Mouse (Mus musculus): ENCODE results near the gene Bcr. TPM values are rescaled to one million over a fixed set of nuclear protein-coding genes. Genes with fewer than 3 reads are reported as not detected.

The Bcr gene
- polyA plus RNA-seq, 1 experiment from 2014 or later = 16.5 TPM

- H3K4me2 ChIP-seq = no peak overlapping the region
- 63% methylated on average over 11 of the region's 11 CpGs for WGBS
- ATAC-seq (ENCODE audit: low FRiP score, low read depth) = no peak
- H3K9me3 ChIP-seq = no peaks in the 10 kb centered on the region
- no peaks in the 10 kb centered on the region for H3K36me3 ChIP-seq
- no peak overlapping the region for H3K9ac ChIP-seq
- peaks cover 63% of the 10 kb centered on the region for H3K4me1 ChIP-seq (replicated peaks)
- no peaks in the 10 kb centered on the region for H3K27me3 ChIP-seq
- H3K27ac ChIP-seq (replicated peaks) = no peak overlapping the region
- H3K4me3 ChIP-seq = no peak overlapping the region
These were observed 10.0 kb downstream of the Bcr start for GRCm38 (mm10) chr10:75070281-75070976.

GRCm38 (mm10) chr10:75075665-75076064, 15.3 kb downstream of the Bcr start:
- Histone ChIP-seq H3K9ac (no peak overlapping the region), H3K27ac (replicated peaks) (no peak overlapping the region), H3K9me3 (no peaks in the 10 kb centered on the region), H3K27me3 (no peaks in the 10 kb centered on the region), H3K36me3 (no peaks in the 10 kb centered on the region), H3K4me1 (replicated peaks) (peaks cover 34% of the 10 kb centered on the region), H3K4me3 (no peak overlapping the region), H3K4me2 (no peak overlapping the region)
- WGBS = 87% methylated on average over 5 of the region's 5 CpGs
- ATAC-seq (ENCODE audit: low FRiP score, low read depth) = no peak

GRCm38 (mm10) chr10:75078174-75079128, 18.1 kb downstream of the Bcr start:
- Histone ChIP-seq H3K27me3 (no peaks in the 10 kb centered on the region), H3K4me2 (no peak overlapping the region), H3K9ac (no peak overlapping the region), H3K9me3 (no peaks in the 10 kb centered on the region), H3K4me1 (replicated peaks) (peaks cover 14% of the 10 kb centered on the region; the same call in 1 of the 2 replicates), H3K36me3 (no peaks in the 10 kb centered on the region), H3K4me3 (no peak overlapping the region), H3K27ac (replicated peaks) (no peak overlapping the region)
- WGBS = 85% methylated on average over 14 of the region's 14 CpGs
- ATAC-seq (ENCODE audit: low FRiP score, low read depth) = no peak

- H3K4me3 ChIP-seq = no peak overlapping the region
- H3K4me1 ChIP-seq (replicated peaks) = no peaks in the 10 kb centered on the region
- H3K9ac ChIP-seq = no peak overlapping the region
- H3K9me3 ChIP-seq = no peaks in the 10 kb centered on the region
- WGBS = 95% methylated on average over 1 of the region's 1 CpGs
- H3K36me3 ChIP-seq = no peaks in the 10 kb centered on the region
- H3K27ac ChIP-seq (replicated peaks) = no peak overlapping the region
- H3K4me2 ChIP-seq = no peak overlapping the region
- H3K27me3 ChIP-seq = no peaks in the 10 kb centered on the region
- ATAC-seq (ENCODE audit: low FRiP score, low read depth) = no peak
These were observed 24.9 kb downstream of the Bcr start for GRCm38 (mm10) chr10:75085330-75085729.

- no peak for ATAC-seq (ENCODE audit: low FRiP score, low read depth)
- Histone ChIP-seq H3K27ac (replicated peaks) (no peak overlapping the region), H3K27me3 (no peaks in the 10 kb centered on the region), H3K9ac (no peak overlapping the region), H3K9me3 (no peaks in the 10 kb centered on the region), H3K4me1 (replicated peaks) (peaks cover 22% of the 10 kb centered on the region), H3K4me2 (no peak overlapping the region), H3K36me3 (no peaks in the 10 kb centered on the region), H3K4me3 (no peak overlapping the region)
- WGBS = 92% methylated on average over 4 of the region's 4 CpGs
These were observed 28.1 kb downstream of the Bcr start for GRCm38 (mm10) chr10:75088471-75088870.

- WGBS = 62% methylated on average over 10 of the region's 10 CpGs
- H3K27ac ChIP-seq (replicated peaks) = no peak overlapping the region; the same call in 1 of the 2 replicates
- no peaks in the 10 kb centered on the region for H3K36me3 ChIP-seq
- H3K9ac ChIP-seq = no peak overlapping the region
- H3K27me3 ChIP-seq = no peaks in the 10 kb centered on the region
- peaks cover 29% of the 10 kb centered on the region for H3K4me1 ChIP-seq (replicated peaks)
- no peak overlapping the region for H3K4me2 ChIP-seq
- no peak overlapping the region for H3K4me3 ChIP-seq
- no peaks in the 10 kb centered on the region for H3K9me3 ChIP-seq
- ATAC-seq (ENCODE audit: low FRiP score, low read depth) = no peak
These were observed 31.2 kb downstream of the Bcr start for GRCm38 (mm10) chr10:75091478-75092152.

GRCm38 (mm10) chr10:75093252-75093987, 33.0 kb downstream of the Bcr start:
- ATAC-seq (ENCODE audit: low FRiP score, low read depth) = peak; percentile 46; the same call in 1 of the 2 replicates
- H3K36me3 ChIP-seq = no peaks in the 10 kb centered on the region
- WGBS = 24% methylated on average over 22 of the region's 22 CpGs

GRCm38 (mm10) chr10:75094338-75094737, 33.9 kb downstream of the Bcr start:
- H3K4me2 ChIP-seq = no peak overlapping the region
- no peaks in the 10 kb centered on the region for H3K9me3 ChIP-seq
- ATAC-seq (ENCODE audit: low FRiP score, low read depth) = no peak
- no peaks in the 10 kb centered on the region for H3K36me3 ChIP-seq
- no peak overlapping the region for H3K9ac ChIP-seq
- peaks cover 44% of the 10 kb centered on the region for H3K4me1 ChIP-seq (replicated peaks)
- H3K27me3 ChIP-seq = no peaks in the 10 kb centered on the region
- H3K4me3 ChIP-seq = no peak overlapping the region
- 97% methylated on average over 1 of the region's 1 CpGs for WGBS
- H3K27ac ChIP-seq (replicated peaks) = no peak overlapping the region

More at GRCm38 (mm10) chr10:75093252-75093987, 33.0 kb downstream of the Bcr start:
- no peaks in the 10 kb centered on the region for H3K27me3 ChIP-seq
- H3K9ac ChIP-seq = no peak overlapping the region
- peaks cover 36% of the 10 kb centered on the region for H3K4me1 ChIP-seq (replicated peaks)
- no peak overlapping the region for H3K27ac ChIP-seq (replicated peaks)
- H3K4me3 ChIP-seq = no peak overlapping the region
- H3K9me3 ChIP-seq = no peaks in the 10 kb centered on the region
- H3K4me2 ChIP-seq = no peak overlapping the region

- peaks cover 47% of the 10 kb centered on the region for H3K4me1 ChIP-seq (replicated peaks)
These were observed 34.8 kb downstream of the Bcr start for GRCm38 (mm10) chr10:75095216-75095615.

GRCm38 (mm10) chr10:75098446-75099183, 38.2 kb downstream of the Bcr start:
- peak; percentile 70 for ATAC-seq (ENCODE audit: low FRiP score, low read depth)
- H3K9me3 ChIP-seq = no peaks in the 10 kb centered on the region
- H3K27ac ChIP-seq (replicated peaks) = peak overlapping the region; percentile 26
- WGBS = 28% methylated on average over 10 of the region's 10 CpGs
- H3K4me1 ChIP-seq (replicated peaks) = peaks cover 39% of the 10 kb centered on the region
- no peak overlapping the region for H3K9ac ChIP-seq
- no peak overlapping the region for H3K4me2 ChIP-seq
- no peak overlapping the region for H3K4me3 ChIP-seq
- H3K27me3 ChIP-seq = no peaks in the 10 kb centered on the region
- no peaks in the 10 kb centered on the region for H3K36me3 ChIP-seq

More at GRCm38 (mm10) chr10:75095216-75095615, 34.8 kb downstream of the Bcr start:
- H3K4me3 ChIP-seq = no peak overlapping the region
- WGBS = 95% methylated on average over 7 of the region's 7 CpGs
- H3K9ac ChIP-seq = no peak overlapping the region
- H3K9me3 ChIP-seq = no peaks in the 10 kb centered on the region
- H3K4me2 ChIP-seq = no peak overlapping the region
- no peak for ATAC-seq (ENCODE audit: low FRiP score, low read depth)
- no peaks in the 10 kb centered on the region for H3K36me3 ChIP-seq
- no peak overlapping the region for H3K27ac ChIP-seq (replicated peaks)
- H3K27me3 ChIP-seq = no peaks in the 10 kb centered on the region

GRCm38 (mm10) chr10:75100298-75100697, 39.9 kb downstream of the Bcr start:
- Histone ChIP-seq H3K9me3 (no peaks in the 10 kb centered on the region), H3K27me3 (no peaks in the 10 kb centered on the region), H3K4me2 (no peak overlapping the region), H3K4me3 (no peak overlapping the region), H3K9ac (no peak overlapping the region), H3K36me3 (no peaks in the 10 kb centered on the region), H3K27ac (replicated peaks) (0 out of 2 replicates have a peak overlapping the region, but pooled peaks have one; percentile 23), H3K4me1 (replicated peaks) (peaks cover 51% of the 10 kb centered on the region)
- ATAC-seq (ENCODE audit: low FRiP score, low read depth) = no peak; the same call in 1 of the 2 replicates
- WGBS = 47% methylated on average over 7 of the region's 7 CpGs
